10 mouse cellular contexts compared by ENCODE assay signal in genomic region chr17:56818067-56818636, GRCm38 (mm10). TPM values are rescaled to one million over a fixed set of nuclear protein-coding genes. Genes with fewer than 3 reads are reported as not detected.
DNase-seq lines count a peak whose midpoint lies in the region; ATAC-seq lines count a peak whose summit lies in the region.
"Had no signal": no experiment of that assay in that cellular context is flagged by ENCODE, and none has a peak within 500 bp of the region (broad histone marks: within the 10 kb centered on the region; RNA-seq: fewer than 3 reads in every experiment).

No protein-coding gene starts in this region.

- peak overlapping the region; percentile 64; the same call in 1 of the 2 replicates for H3K27ac ChIP-seq in neural tube, embryonic 15.5 days (replicated peaks)

- DNase-seq in kidney, adult 18-20 months = peak; percentile 16
- no peak for DNase-seq in kidney, adult 11 months
- DNase-seq in ZHBTc4 (ENCODE audit: low read depth, low spot score) = peak; percentile 92
- peak; percentile 51 for DNase-seq in kidney, postnatal 10 days
- DNase-seq in heart, postnatal 25 days (ENCODE audit: low spot score) = no peak
- DNase-seq in lung, postnatal 4 days = no peak
- DNase-seq: adrenal gland, postnatal 10 days had no signal

- H3K4me1 ChIP-seq in neural tube, embryonic 15.5 days = peaks cover 20% of the 10 kb centered on the region

- no peaks in the 10 kb centered on the region for H3K36me3 ChIP-seq in neural tube, embryonic 15.5 days
- H3K36me3 ChIP-seq: limb, embryonic 15.5 days had no signal

- H3K27me3 ChIP-seq in neural tube, embryonic 15.5 days (replicated peaks) = no peaks in the 10 kb centered on the region
- H3K27me3 ChIP-seq: limb, embryonic 15.5 days had no signal

- H3K4me2 ChIP-seq in neural tube, embryonic 15.5 days = no peak overlapping the region
- H3K4me2 ChIP-seq: limb, embryonic 15.5 days had no signal

- intact Hi-C loops in heart, postnatal 25 days (cut with DNase I) = loop anchor here (10.0 kb wide), 1 partner anchor 437 kb away; no protein-coding TSS in a partner anchor

- no peak overlapping the region for H3K4me3 ChIP-seq in neural tube, embryonic 15.5 days (replicated peaks)
- H3K4me3 ChIP-seq: limb, embryonic 15.5 days had no signal

- H3K9me3 ChIP-seq in neural tube, embryonic 15.5 days (replicated peaks) = no peaks in the 10 kb centered on the region
- H3K9me3 ChIP-seq: limb, embryonic 15.5 days had no signal

- ATAC-seq in neural tube, embryonic 15.5 days (ENCODE audit: low FRiP score) = no peak
- ATAC-seq in megakaryocyte, adult 5-6 weeks (ENCODE audit: poor library complexity, severe bottlenecking) = no peak

- H3K9ac ChIP-seq in neural tube, embryonic 15.5 days (replicated peaks) = no peak overlapping the region
- H3K9ac ChIP-seq: limb, embryonic 15.5 days had no signal

- WGBS in neural tube, embryonic 15.5 days = 31% methylated on average over 11 of the region's 11 CpGs

RNA-seq across cellular contexts. Expression of gene Rfx2, which starts 12.7 kb away (rescaled TPM):
- polyA plus RNA-seq in neural tube, embryonic 15.5 days (2015; fragmentation: Nextera tagmentation; extraction: Ambion mirVana) = 5.1 and 5.3 TPM in 2 replicates
- total RNA-seq in heart, postnatal 25 days (2021) = 1 to 10 TPM; 3.2 to 4.6 TPM
- 5.0 and 5.2 TPM in 2 replicates for total RNA-seq in megakaryocyte, adult 5-6 weeks (2015)
- 1.7 and 2.8 TPM in 2 replicates for total RNA-seq in megakaryocyte, adult 5-6 weeks (2017)

RNA-seq across cellular contexts. Expression of gene Prr22, which starts 48.1 kb away (rescaled TPM):
- polyA plus RNA-seq in neural tube, embryonic 15.5 days (2015; fragmentation: Nextera tagmentation; extraction: Ambion mirVana) = 0.87 and 0.93 TPM in 2 replicates
- under 1 TPM; 0.13 to 0.22 TPM for total RNA-seq in heart, postnatal 25 days (2021)
- 0.32 and 0.85 TPM in 2 replicates for total RNA-seq in megakaryocyte, adult 5-6 weeks (2015)
- not detected in 2 replicates for total RNA-seq in megakaryocyte, adult 5-6 weeks (2017)

RNA-seq across cellular contexts. Expression of gene Dus3l, which starts 53.6 kb away (rescaled TPM):
- 86.4 and 97.6 TPM in 2 replicates for polyA plus RNA-seq in neural tube, embryonic 15.5 days (2015; fragmentation: Nextera tagmentation; extraction: Ambion mirVana)
- total RNA-seq in heart, postnatal 25 days (2021) = 10 to 100 TPM; 18.3 to 18.8 TPM
- total RNA-seq in megakaryocyte, adult 5-6 weeks (2015) = 8.4 and 8.7 TPM in 2 replicates
- total RNA-seq in megakaryocyte, adult 5-6 weeks (2017) = 10.5 and 14.6 TPM in 2 replicates

RNA-seq across cellular contexts. Expression of gene Acsbg2, which starts 56.1 kb away (rescaled TPM):
- polyA plus RNA-seq in neural tube, embryonic 15.5 days (2015; fragmentation: Nextera tagmentation; extraction: Ambion mirVana) = not detected in 2 replicates
- not detected for total RNA-seq in heart, postnatal 25 days (2021)
- not detected in 2 replicates for total RNA-seq in megakaryocyte, adult 5-6 weeks (2015)
- total RNA-seq in megakaryocyte, adult 5-6 weeks (2017) = not detected in 2 replicates
- polyA plus RNA-seq: limb, embryonic 15.5 days had no signal

RNA-seq across cellular contexts. Expression of gene 1700061G19Rik, which starts 57.1 kb away (rescaled TPM):
- 0.41 and 0.49 TPM in 2 replicates for polyA plus RNA-seq in neural tube, embryonic 15.5 days (2015; fragmentation: Nextera tagmentation; extraction: Ambion mirVana)
- not detected for total RNA-seq in heart, postnatal 25 days (2021)
- 0.32 and 0.40 TPM in 2 replicates for total RNA-seq in megakaryocyte, adult 5-6 weeks (2015)
- 0.07 and 0.53 TPM in 2 replicates for total RNA-seq in megakaryocyte, adult 5-6 weeks (2017)

Comparison
In these comparisons a context has a peak if more than half of its experiments do, and no peak if none do; other contexts are left out.
1. DNase-seq: peak in kidney, adult 18-20 months (single experiment), ZHBTc4 (single experiment) and kidney, postnatal 10 days (single experiment); none in kidney, adult 11 months (single experiment), heart, postnatal 25 days (single experiment) and lung, postnatal 4 days (0 of 2).